Mouse (Mus musculus): ENCODE data around the gene Lcn11. TPM values are rescaled to one million over a fixed set of nuclear protein-coding genes. Genes with fewer than 3 reads are reported as not detected.
"Not testable (repeated sequence)": the region's sequence is repeated elsewhere in the genome, so short reads cannot be mapped to it uniquely, and the experiment has no call there.

Lcn11 gene
- polyA plus RNA-seq, 1 experiment from 2014 or later, result not detected

GRCm38 (mm10) chr2:25781957-25782356 is 5.1 kb downstream of the Lcn11 start, which contains the start of gene Gm13539:
Gene Gm13539 (plus strand): TSS chr2:25782257.
- Histone ChIP-seq H3K4me3 (no peak within 1 kb of the TSS), H3K27ac (replicated peaks) (no peak within 1 kb of the TSS), H3K9me3 (no peaks in the 10 kb centered on the region), H3K4me1 (replicated peaks) (no peaks in the 10 kb centered on the region), H3K36me3 (no peaks in the 10 kb centered on the region), H3K4me2 (no peak within 1 kb of the TSS), H3K9ac (no peak within 1 kb of the TSS), H3K27me3 (no peaks in the 10 kb centered on the region)
- ATAC-seq (ENCODE audit: low read depth), result no peak
- 87% methylated on average over 3 of the region's 3 CpGs for WGBS

DNA sequence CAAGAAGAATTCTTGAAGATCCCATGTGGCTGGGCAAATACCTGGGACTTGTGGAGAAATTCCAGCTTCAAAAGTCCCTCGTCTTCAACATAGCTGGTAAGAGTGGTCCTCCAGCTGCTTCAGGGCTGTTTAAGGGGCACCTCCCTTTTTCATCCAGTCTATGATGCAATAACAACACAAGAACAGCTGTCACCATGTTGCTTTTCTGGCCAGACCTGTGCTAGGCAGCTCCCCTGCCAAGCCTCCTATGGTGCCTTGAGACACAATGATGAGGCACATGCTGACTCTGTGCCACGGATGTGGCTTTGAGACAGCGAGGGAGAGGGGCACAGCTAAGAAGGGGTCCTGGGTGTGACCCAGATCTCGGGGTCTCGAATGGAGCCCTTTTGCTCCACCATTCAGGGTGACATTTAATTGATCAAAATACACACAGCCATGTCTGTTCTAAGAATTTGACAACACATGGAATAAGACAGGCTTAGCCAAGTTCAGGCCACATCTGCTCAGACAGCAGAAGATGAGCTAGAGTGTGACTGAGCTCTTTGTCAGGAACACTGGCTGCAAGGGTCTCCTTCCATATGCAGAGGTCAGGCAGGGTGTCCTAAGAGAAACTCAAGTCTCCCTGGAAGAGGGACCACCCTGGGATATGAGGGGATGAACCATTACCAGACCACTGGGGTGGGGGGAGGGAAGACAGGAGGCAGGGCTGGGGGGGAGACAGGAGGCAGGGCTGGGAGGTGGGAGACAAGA is 8.9 kb downstream of the Lcn11 start:
- WGBS, result 67% methylated on average over 5 of the region's 5 CpGs
- H3K36me3 ChIP-seq, result no peaks in the 10 kb centered on the region
- H3K27me3 ChIP-seq, result no peaks in the 10 kb centered on the region
- no peaks in the 10 kb centered on the region for H3K4me1 ChIP-seq (replicated peaks)
- H3K9ac ChIP-seq, result no peak overlapping the region
- no peaks in the 10 kb centered on the region for H3K9me3 ChIP-seq
- H3K4me3 ChIP-seq, result no peak overlapping the region
- no peak overlapping the region for H3K27ac ChIP-seq (replicated peaks)
- no peak overlapping the region for H3K4me2 ChIP-seq
- no peak for ATAC-seq (ENCODE audit: low read depth)

DNA sequence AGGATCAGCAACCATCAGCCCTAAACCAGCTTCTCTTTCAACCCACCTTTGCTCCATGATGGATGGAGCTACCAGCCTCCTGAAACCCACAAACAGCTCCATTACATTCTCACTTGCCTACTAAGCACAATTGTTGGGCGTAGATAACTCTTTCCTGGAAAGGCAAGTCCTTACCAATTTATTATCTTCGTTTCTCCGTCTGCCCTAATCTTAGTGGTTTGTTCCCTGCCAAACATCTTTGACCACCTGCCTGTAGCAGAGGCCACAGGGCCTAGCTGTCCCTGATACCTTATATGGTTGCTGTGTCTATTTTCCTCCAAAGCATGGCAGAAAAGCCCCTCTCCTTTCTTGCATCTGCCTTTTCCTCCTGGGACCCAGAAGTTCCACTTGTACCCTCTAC is 12.3 kb downstream of the Lcn11 start:
- Histone ChIP-seq H3K9ac (no peak overlapping the region), H3K4me3 (no peak overlapping the region), H3K9me3 (no peaks in the 10 kb centered on the region), H3K4me1 (replicated peaks) (no peaks in the 10 kb centered on the region), H3K4me2 (no peak overlapping the region), H3K27ac (replicated peaks) (no peak overlapping the region), H3K27me3 (no peaks in the 10 kb centered on the region), H3K36me3 (no peaks in the 10 kb centered on the region)
- ATAC-seq (ENCODE audit: low read depth), result no peak
- WGBS, result 90% methylated on average over 3 of the region's 3 CpGs

GRCm38 (mm10) chr2:25797635-25798034 is 20.8 kb downstream of the Lcn11 start:
- WGBS, result 53% methylated on average over 2 of the region's 2 CpGs
- ATAC-seq (ENCODE audit: low read depth), result no peak

GRCm38 (mm10) chr2:25798065-25798464 is 21.2 kb downstream of the Lcn11 start:
- Histone ChIP-seq H3K36me3 (no peaks in the 10 kb centered on the region), H3K27me3 (no peaks in the 10 kb centered on the region), H3K4me2 (no peak overlapping the region), H3K27ac (replicated peaks) (no peak overlapping the region), H3K4me1 (replicated peaks) (peaks cover 9% of the 10 kb centered on the region), H3K9ac (no peak overlapping the region), H3K4me3 (no peak overlapping the region), H3K9me3 (no peaks in the 10 kb centered on the region)
- 33% methylated on average over 5 of the region's 5 CpGs for WGBS
- ATAC-seq (ENCODE audit: low read depth), result no peak

More at GRCm38 (mm10) chr2:25797635-25798034, 20.8 kb downstream of the Lcn11 start:
- Histone ChIP-seq H3K4me1 (replicated peaks) (peaks cover 9% of the 10 kb centered on the region), H3K9me3 (no peaks in the 10 kb centered on the region), H3K27ac (replicated peaks) (no peak overlapping the region), H3K4me3 (no peak overlapping the region), H3K4me2 (no peak overlapping the region), H3K9ac (no peak overlapping the region), H3K36me3 (no peaks in the 10 kb centered on the region), H3K27me3 (no peaks in the 10 kb centered on the region)

DNA sequence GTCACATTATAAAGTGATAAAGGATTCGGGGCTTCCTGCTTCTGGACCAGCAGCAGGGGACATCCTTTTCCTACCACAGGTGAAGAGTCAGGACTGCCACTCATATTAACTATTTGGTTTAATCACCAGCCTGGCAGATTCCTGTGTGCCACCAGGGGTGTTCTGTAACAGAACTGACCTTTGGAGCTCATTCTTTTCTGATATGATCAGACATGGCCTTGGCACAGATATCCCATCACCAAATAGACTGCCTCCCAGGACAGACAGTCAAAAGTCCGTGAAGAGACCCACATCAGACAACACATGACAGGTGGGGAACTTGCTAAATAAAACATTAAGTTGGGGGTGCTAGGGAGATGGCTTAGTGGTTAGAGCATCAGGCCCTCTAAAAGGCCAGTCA is 34.9 kb downstream of the Lcn11 start:
- Histone ChIP-seq H3K4me2 (no peak overlapping the region), H3K9ac (no peak overlapping the region), H3K4me3 (no peak overlapping the region), H3K27me3 (no peaks in the 10 kb centered on the region), H3K27ac (replicated peaks) (no peak overlapping the region), H3K4me1 (replicated peaks) (no peaks in the 10 kb centered on the region), H3K9me3 (no peaks in the 10 kb centered on the region), H3K36me3 (no peaks in the 10 kb centered on the region)
- 84% methylated on average over 2 of the region's 2 CpGs for WGBS
- no peak for ATAC-seq (ENCODE audit: low read depth)

- Histone ChIP-seq H3K9ac (no peak overlapping the region), H3K4me2 (no peak overlapping the region), H3K9me3 (no peaks in the 10 kb centered on the region), H3K36me3 (no peaks in the 10 kb centered on the region), H3K4me1 (replicated peaks) (no peaks in the 10 kb centered on the region), H3K4me3 (no peak overlapping the region), H3K27ac (replicated peaks) (no peak overlapping the region), H3K27me3 (no peaks in the 10 kb centered on the region)
- no peak for ATAC-seq (ENCODE audit: low read depth)
- 80% methylated on average over 5 of the region's 5 CpGs for WGBS
Observed at GRCm38 (mm10) chr2:25813364-25813763, 36.5 kb downstream of the Lcn11 start.

DNA sequence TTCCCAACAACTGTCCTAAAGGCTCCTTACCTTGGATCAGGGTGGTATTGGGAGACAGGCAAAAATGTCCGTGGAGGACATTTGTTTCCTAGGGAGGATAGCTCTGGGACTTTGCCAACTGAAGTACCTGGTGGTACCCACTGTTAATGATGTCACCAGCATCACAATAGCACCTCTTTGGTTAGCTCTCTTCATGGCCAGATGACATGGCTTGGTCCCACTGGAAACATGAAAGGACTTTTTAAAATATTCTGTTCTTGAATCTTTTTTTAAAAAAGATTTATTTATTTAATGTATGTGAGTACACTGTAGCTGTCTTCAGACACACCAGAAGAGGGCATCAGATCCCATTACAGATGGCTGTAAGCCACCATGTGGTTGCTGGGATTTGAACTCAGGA is 38.9 kb downstream of the Lcn11 start, which contains the start of gene Glt6d1:
Gene Glt6d1, minus strand, starts transcription at position 101 of the 400 bp plus-strand sequence.
- not testable (repeated sequence) for H3K4me1 ChIP-seq (replicated peaks); H3K9ac ChIP-seq; H3K27ac ChIP-seq (replicated peaks); H3K4me2 ChIP-seq; ATAC-seq (ENCODE audit: low read depth); H3K36me3 ChIP-seq; H3K27me3 ChIP-seq; H3K4me3 ChIP-seq; H3K9me3 ChIP-seq
- WGBS, result 81% methylated on average over 1 of the region's 1 CpGs

DNA sequence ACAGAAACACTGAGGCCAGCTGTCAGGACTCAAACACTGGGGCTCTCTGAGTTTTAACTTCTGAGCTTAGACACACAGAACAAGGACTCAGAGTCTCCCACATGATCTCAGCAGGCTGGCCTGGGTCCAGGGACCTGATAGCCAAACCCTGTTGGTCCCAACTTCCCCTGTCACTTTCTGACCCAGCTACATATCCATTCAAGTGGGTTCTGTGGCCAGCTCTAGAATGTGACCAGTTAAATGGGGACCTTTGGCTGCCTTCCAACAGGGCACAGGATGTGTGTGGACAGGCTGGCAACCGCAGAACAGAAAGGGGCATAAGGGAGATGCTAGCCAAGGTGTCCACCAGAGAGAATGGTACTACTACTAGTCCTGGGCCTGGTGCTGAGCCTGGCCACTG is 46.0 kb downstream of the Lcn11 start, which contains the start of gene Lcn9:
Gene Lcn9, plus strand, starts transcription at position 348 of the 400 bp plus-strand sequence.
- ATAC-seq (ENCODE audit: low read depth), result no peak
- Histone ChIP-seq H3K9ac (no peak within 1 kb of the TSS), H3K9me3 (no peaks in the 10 kb centered on the region), H3K27ac (replicated peaks) (no peak within 1 kb of the TSS), H3K36me3 (no peaks in the 10 kb centered on the region), H3K4me3 (no peak within 1 kb of the TSS), H3K27me3 (no peaks in the 10 kb centered on the region), H3K4me2 (no peak within 1 kb of the TSS), H3K4me1 (replicated peaks) (no peaks in the 10 kb centered on the region)
- WGBS, result 92% methylated on average over 1 of the region's 1 CpGs

GRCm38 (mm10) chr2:25824751-25825150 is 47.9 kb downstream of the Lcn11 start:
- Histone ChIP-seq H3K27me3 (no peaks in the 10 kb centered on the region), H3K9ac (no peak overlapping the region), H3K36me3 (no peaks in the 10 kb centered on the region), H3K4me3 (no peak overlapping the region), H3K4me1 (replicated peaks) (no peaks in the 10 kb centered on the region), H3K27ac (replicated peaks) (no peak overlapping the region), H3K9me3 (no peaks in the 10 kb centered on the region), H3K4me2 (no peak overlapping the region)
- 86% methylated on average over 3 of the region's 3 CpGs for WGBS
- ATAC-seq (ENCODE audit: low read depth), result no peak

- Histone ChIP-seq H3K4me3 (no peak overlapping the region), H3K36me3 (no peaks in the 10 kb centered on the region), H3K27me3 (no peaks in the 10 kb centered on the region), H3K27ac (replicated peaks) (no peak overlapping the region), H3K9ac (no peak overlapping the region), H3K9me3 (no peaks in the 10 kb centered on the region), H3K4me1 (replicated peaks) (no peaks in the 10 kb centered on the region), H3K4me2 (no peak overlapping the region)
- ATAC-seq (ENCODE audit: low read depth), result no peak
- WGBS, result 84% methylated on average over 8 of the region's 8 CpGs
Observed at GRCm38 (mm10) chr2:25828344-25828947, 51.6 kb downstream of the Lcn11 start.

All from neural tube, embryonic 13.5 days (tissue).